Mouse (Mus musculus) kidney, postnatal 36 days (tissue): ENCODE data around the gene Usp19.

Source experiments
- DNase-seq, 2 experiments: peaks; one replicate each; pipeline ENCODE4 v3.0.0; 2021 to 2022; ENCODE audit warnings: mixed read lengths in 2 of 2

Usp19 gene

DNA sequence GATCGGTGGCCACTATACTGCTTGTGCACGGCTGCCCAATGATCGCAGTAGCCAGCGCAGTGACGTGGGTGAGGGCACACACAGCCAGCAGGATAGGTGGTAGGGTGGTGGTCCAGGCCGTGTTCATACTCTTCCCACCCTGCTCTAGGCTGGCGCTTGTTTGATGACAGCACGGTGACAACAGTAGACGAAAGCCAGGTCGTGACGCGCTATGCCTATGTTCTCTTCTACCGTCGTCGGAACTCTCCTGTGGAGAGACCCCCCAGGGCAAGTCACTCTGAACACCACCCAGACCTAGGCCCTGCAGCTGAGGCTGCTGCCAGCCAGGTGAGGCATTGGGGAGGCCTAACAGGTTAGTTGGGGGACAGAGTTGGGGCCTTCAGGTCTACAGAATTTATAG is 9.5 kb downstream of the Usp19 start:
- DNase-seq, result no peak

DNA sequence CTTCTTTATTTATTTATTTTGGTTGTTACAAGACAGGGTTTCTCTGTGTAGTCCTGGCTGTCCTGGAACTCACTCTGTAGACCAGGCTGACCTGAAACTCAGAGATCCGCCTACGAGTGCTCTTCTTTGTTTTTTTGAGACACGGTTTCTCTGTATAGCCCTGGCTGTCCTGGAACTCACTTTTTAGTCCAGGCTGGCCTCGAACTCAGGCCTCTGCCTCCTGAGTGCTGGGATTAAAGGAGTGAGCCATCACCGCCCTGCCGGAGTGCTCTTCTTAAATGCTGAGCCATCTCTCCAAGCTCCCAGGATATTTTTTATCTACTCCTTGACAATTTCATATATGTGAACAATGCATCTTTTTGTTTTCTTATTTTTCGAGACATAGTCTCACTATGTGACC is 16.5 kb downstream of the Usp19 start:
- no peak for DNase-seq

DNA sequence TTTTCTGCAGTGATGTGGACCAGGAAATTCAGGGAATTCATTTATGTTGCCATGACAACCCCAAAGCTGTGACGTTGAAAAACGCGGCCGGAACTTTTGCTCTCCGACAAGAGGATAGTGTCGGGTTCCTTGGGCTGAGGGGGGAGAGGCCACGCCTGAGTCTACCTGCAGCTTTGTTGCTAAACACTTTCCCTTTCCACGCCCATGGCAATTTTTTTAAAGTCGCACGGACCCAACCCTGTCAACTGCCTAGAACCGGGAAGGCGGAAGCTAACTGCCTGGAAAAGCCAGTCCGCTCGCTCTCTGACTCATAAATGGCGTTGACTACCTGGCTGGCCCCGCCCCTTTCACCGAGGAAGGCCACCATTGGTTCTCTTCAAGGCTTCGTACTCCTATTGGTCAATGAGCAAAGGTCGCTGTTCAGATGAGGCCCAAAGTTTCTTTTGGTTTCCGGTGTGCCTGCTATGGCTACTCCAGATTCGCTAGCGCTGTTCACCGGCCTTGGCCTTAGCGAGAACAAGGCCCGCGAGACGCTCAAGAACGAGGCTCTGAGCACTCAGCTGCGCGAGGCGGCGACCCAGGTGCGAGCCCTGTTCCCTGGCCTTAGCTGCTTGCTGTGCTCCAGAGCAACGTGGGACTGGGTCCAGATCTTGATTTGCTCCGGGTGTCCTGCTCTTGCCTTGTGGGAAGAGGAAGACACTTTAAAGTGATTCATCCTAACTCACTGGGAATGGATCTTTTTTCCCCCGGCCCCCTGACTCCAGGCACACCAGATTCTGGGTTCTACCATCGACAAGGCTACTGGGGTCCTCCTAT is 17.4 kb downstream of the Usp19 start, which contains the start of gene Qars:
Gene Qars (plus strand): TSS at position 88 of the 816 bp plus-strand sequence.
- peak; percentile 98 to 99 for DNase-seq

DNA sequence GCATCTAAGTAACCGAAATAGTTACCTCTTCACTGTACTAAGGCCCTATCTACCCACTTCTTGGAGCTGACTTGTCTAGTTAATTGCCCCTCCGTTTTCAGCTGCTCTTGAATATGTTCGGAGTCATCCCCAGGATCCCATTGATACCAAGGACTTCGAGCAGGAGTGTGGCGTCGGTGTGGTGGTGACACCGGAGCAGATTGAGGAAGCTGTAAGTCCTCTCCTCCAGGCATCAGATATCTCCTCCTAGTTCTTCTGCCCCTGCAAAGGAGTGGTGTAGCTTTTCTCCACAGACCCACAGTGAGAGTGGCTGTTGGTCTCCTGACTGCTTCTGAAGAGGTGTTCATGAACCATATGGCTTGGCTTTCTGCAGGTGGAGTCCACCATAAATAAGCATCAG is 18.4 kb downstream of the Usp19 start:
- no peak for DNase-seq

DNA sequence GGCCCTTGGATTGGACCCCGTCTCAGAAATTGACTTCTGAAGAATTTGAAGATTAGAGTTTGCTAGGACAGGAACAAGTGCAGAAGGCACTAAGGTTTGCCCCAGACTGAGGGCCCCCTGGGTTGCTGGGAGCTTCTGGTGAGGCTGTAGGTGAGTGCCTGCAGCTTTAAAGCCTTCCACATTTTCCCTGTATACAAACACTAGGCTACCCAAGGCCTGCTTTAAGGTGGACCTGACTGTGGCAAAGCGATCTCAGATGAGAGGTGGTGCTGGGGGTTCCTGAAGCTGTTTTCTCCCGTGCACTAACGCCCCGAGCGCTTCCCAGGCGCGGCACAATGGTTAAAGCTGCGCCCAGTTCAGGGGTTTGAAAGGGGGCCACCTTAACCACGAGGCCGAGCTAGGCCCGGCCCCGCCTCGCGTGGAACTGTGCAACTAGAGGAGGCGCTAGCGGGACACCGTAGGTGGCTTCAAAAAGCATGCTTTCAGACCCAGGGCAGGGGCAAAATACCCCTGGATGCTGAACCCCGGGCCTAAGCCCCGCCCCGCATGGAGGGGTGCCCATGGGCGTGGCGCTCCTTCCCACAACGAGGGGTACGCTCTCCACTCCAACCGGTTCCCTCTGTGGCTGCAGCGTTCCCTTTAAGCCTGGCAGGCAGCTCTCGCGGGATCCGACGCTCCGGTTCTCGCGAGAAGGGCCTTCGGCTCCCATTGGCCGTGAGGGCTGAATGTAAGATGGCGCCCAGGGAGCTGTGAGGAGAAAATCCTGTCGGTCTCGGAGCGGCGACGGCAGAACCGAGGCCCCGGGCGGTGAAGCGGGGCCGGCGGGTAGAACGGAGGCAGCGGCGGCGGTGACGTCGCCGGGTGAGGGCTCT is 26.2 kb downstream of the Usp19 start, which contains the start of gene Qrich1:
Gene Qrich1 (plus strand): TSS at position 427 of the 872 bp plus-strand sequence.
- peak; percentile 96 for DNase-seq

DNA sequence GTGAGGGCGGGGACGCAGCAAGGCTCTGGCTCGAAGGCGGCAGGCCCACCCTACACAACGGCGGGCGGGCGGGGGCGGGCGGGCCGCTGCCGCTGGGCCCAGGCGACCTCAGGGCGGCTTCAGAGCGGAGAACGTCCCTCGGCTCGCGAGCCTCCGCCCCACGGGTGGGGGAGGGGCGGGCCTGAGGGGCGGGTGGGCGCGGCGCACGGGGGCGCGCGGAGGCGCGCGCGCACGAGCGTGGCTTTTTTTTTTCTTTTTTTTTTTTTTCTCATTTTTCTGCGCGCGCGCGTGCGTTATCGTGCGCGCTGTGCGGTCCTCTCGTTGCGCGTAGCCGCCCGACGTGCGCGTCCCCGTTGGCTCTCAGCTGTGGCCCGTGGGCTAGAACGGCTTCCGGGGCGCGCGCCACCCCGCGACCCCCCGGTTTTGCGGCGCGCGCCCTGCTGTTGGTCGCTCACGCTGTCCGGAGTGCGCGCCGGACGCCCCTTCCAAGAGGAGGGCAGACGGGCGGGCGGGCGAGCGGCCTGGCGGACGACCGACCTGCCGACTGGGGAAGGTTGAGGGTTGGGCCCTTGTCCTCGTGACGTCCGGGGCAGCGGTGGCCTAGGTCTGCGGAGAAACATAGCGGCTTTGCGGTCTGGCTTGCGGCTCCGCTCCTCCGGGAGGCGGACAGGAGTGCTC is 27.0 kb downstream of the Usp19 start:
- DNase-seq, result peak; percentile 87 to 92

DNA sequence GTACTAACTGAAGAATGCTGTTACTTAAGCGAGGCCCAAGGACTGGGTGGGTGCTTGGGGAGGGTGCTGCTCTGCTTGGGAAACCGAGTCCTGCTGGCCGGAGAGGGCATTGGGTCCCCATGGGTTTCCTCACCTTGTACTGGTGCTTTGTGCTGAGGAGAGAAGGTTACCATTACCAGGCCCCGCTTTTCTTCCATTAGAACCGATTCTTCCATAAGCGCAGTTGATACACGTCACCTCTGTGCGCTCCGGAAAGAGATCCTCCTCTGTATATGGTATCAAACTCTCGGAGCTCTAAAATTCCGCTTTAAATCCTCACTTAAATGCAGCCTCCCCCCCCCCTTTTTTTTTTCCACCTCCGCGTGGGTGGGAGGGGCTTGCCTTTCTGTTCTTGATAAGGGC is 27.5 kb downstream of the Usp19 start:
- no peak for DNase-seq

DNA sequence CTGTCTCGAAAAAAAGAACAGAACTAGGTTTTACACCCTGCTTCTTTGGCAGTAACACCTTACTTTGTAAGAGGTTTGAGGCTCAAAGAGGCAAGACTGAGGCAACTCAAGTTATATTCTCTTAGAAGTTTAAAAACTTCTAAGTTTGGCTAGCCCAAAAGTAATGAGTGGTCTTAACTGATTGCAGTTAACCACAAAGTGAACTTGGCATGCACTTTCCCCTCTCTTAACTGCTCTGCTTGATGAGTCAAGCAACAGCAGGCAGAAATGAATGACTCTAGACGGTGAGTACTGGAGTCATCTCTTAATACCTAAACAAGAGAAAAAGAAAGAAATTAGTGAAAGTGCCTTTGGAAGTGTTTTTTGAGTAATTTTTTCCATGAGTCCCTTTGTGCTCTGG is 31.2 kb downstream of the Usp19 start:
- DNase-seq, result no peak

DNA sequence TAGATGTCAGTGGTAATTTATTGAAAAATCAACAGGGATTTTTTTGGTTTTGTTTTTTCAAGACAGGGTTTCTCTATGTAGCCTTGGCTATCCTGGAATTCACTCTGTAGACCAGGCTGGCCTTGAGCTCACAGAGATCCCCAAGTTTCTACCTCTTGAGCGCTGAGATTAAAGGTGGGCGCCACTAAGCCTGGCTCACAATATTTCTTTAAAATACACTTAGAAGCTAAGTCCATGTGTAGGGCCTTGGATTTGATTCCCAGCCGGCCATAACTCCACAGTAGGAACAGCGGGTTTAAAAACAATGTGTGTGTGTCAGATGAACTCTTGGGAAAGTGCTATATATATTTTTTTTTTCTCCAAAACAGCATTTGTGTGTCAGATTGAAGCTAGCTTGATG is 32.9 kb downstream of the Usp19 start:
- DNase-seq, result no peak

DNA sequence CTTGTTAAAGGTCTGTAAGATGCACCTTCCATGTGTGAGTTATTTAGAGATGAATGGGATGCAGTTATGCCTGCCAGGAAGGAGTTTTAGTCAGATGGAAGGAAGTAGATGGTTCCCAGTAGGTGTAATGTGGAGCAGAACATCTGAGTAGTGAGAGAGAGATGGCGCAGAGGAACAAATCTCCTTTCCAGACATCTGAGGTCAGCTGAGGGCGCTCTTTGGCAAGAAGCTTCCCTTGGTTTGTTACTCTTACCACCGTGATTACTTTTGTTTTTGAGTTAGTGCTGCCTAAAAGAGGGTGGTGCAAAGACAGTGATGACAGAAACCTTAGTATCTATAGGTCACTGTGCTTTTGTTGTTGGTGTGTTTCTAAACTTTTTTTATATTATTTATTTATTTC is 35.0 kb downstream of the Usp19 start:
- no peak for DNase-seq

DNA sequence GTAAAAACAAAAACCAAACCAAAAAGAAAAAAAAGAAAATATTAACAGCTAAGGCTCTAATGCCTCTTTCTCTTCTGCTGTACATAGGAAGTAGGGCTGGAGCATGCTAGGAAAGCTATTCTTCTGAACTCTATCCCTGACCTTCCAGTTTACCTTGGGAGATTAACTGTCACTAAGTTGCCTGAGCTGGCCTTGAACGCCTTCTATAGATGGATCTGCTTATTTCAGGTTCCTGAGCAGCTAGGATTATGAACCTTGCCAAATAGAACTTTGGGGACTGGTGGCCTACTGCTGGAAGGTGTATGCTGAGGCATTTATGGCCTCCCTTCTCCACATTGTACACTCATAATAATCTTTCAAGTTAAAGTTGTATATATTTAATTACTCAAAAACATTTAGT is 40.6 kb downstream of the Usp19 start:
- DNase-seq, result no peak

DNA sequence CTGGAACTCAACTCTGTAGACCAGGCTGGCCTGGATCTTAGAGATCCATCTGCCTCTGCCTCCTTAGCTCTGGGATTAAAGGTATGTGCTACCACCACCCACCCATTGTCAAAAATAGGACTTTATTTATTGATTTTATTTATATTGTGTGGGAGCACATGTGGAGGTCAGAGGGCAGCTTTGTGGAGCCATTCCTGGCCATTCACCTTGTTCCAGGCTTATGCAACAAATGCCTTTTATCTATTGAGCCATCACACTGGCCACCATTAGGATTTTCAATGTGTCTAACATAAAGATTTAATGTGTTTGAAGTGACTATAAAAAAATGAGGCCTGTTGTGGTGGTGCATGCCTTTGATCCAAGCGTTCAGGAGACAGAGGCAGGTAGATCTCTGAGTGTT is 41.1 kb downstream of the Usp19 start:
- no peak for DNase-seq

DNA sequence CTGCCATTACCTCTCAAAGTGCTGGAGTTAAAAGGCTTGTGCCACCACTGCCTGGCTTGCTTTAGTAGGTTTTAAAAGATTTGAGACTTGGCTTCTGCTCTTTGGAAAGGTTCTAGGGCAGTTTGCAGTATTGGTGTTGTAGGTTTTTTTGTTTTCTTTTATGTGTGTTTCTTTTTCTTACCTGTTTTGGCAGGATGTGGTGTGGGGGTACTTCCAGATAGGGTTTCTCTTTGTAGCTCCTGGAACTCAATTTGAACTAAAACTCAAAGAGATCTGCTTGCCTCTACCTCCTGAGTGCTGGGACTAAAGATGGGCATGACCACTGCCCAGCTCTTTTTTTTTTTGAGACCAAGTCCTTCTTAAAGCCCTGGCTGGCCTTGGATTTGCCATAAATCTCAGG is 50.4 kb downstream of the Usp19 start:
- no peak for DNase-seq

DNA sequence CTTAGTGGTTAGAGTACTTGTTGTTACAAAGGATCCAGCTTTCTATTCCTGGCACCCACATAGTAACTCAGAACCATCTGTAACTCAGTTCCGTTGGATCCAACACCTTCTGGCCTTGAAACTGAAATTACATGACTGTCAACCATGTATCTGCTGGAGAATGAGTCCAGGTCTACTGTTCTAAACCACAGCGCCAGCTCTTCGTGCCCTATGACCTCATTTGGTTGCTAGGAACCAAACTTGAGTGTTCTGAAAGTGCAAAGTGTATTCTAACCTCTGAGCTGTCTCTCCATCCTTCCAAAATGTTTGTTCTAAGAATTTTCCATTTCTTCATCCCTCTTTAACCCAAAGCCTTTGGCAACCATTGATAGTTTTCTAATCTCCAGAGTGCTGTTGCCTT is 55.6 kb downstream of the Usp19 start:
- DNase-seq, result peak in 1 of 2 experiments; percentile 12

DNA sequence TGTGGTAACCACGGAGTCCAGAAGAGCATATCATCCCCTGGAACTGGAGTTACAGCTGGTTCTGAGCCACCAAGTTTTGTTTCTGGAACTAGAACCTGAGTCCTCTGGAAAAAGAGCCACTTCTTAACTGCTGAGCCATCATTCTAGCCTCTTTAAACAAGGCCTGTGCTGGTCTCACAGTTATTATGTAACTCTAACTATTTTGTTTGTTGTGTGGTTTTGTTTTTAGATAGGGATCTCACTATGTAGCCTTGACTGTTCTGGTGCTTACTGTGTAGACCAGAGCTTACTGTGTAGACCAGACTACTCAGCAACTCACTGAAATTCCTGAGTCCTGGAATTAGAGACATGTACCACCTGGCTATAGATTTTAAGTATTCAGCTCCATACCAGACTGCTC is 56.5 kb downstream of the Usp19 start:
- no peak for DNase-seq
